Mouse (Mus musculus) megakaryocyte, embryonic 14.5 days (primary cell): Measurements from ENCODE around the gene Grtp1.

ENCODE experiments used
- FLI1 ChIP-seq: IDR thresholded peaks from 2 replicates; pipeline ENCODE4 v1.6.1; 2012; ENCODE audit warnings: low read length, inconsistent platforms, mixed read lengths
- GATA1 ChIP-seq: IDR thresholded peaks from 3 replicates; pipeline ENCODE4 v1.6.1; 2012; ENCODE audit warnings: mixed read lengths, low read length, inconsistent platforms, borderline replicate concordance

GRCm38 (mm10) chr8:13217986-13218385, 17.6 kb upstream of the Grtp1 start:
- TF ChIP-seq FLI1 = no peak
- TF ChIP-seq GATA1 = no peak
